Mouse (Mus musculus): ENCODE measurements around the gene Bri3bp. TPM values are rescaled to one million over a fixed set of nuclear protein-coding genes. Genes with fewer than 3 reads are reported as not detected.

Bri3bp gene
- polyA plus RNA-seq, 1 experiment: 21.2 TPM

DNA sequence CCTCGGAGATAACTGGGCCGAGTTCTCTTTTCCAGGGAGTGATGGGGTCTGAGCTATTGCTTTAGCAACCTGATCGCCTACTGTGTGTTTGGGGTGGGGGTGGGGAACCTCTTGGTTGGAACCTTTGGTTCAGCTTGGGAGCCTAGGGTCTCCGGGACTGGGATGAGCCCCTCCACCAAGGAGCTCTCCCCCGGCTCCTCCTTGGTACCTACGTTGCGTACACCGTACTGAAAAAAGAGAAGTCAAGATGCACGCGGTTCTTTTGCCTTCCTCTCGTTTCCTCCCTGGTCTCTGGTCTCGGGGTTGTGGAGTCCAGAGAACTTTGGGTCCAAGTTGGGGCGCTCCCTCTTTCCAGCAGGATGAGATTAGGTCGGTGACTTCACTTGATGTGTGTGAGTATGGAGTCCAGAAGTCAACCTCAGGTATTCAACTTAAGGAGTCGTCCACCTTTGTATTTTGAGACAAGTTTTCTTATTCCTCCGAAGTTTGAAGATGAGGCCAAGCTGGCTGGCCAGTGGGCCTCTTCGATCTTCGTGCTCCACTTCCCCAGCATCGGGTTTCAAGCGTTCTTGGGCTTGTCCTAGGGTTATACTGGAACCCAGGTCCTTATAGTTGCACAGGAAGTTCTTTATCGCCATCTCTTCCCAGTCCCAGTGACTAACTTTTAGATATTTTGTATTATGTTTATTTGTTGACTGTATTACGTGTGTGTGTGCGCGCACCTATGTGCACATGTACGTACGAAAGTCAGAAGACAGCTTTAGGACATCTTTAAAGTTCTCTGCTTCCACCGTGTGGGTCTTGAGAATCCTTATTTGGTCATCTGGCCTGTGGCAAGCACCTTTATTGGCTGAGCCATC is 998 bp downstream of the Bri3bp start:
- WGBS: 21% methylated on average over 27 of the region's 27 CpGs
- DNase-seq (ENCODE audit: low read depth in 1 of 2, low spot score in 2 of 2): peak in 1 of 2 experiments; percentile 34
- H3K4me1 ChIP-seq (ENCODE audit: control insufficient read depth, insufficient read depth, insufficient read length): peaks cover 18% of the 10 kb centered on the region
- TF ChIP-seq POLR2A (IDR thresholded peaks at IDR 0.05; ENCODE audit: low read depth, low read length): no peak
- TF ChIP-seq CTCF (IDR thresholded peaks at IDR 0.05; ENCODE audit: extremely low read depth, insufficient read depth, insufficient read length, insufficient replicate concordance): no peak
- H3K27me3 ChIP-seq (ENCODE audit: control insufficient read depth, insufficient read depth, low read length): no peaks in the 10 kb centered on the region
- H3K36me3 ChIP-seq (ENCODE audit: control insufficient read depth, insufficient read depth, low read length): no peaks in the 10 kb centered on the region
- H3K27ac ChIP-seq (ENCODE audit: insufficient read depth, low read length): peak overlapping the region; percentile 73
- H3K4me3 ChIP-seq (ENCODE audit: extremely low read depth, insufficient read depth, insufficient read length): peak overlapping the region; percentile 91

DNA sequence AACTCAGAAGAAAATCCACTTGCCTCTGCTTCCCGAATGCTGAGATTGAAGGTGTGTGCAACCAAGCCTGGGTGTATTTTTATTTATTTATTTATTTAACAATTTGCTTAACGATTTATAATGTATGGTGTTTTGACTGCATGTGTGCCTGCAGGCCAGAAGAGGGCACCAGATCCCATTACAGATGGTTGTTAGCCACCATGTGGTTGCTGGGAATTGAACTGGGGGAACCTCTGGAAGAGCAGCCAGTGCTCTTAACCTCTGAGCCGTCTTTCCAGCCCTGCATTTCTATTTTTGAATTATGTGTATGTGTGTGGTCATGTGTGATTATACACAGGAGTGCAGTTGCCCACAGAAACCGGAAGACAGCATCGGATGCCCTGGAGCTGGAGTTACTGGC is 2.0 kb downstream of the Bri3bp start:
- H3K27me3 ChIP-seq (ENCODE audit: control insufficient read depth, insufficient read depth, low read length): no peaks in the 10 kb centered on the region
- TF ChIP-seq POLR2A (IDR thresholded peaks at IDR 0.05; ENCODE audit: low read depth, low read length) (no peak), CTCF (IDR thresholded peaks at IDR 0.05; ENCODE audit: extremely low read depth, insufficient read depth, insufficient read length, insufficient replicate concordance) (no peak)
- no peak overlapping the region for H3K27ac ChIP-seq (ENCODE audit: insufficient read depth, low read length)
- no peaks in the 10 kb centered on the region for H3K36me3 ChIP-seq (ENCODE audit: control insufficient read depth, insufficient read depth, low read length)
- peaks cover 18% of the 10 kb centered on the region for H3K4me1 ChIP-seq (ENCODE audit: control insufficient read depth, insufficient read depth, insufficient read length)
- no peak overlapping the region for H3K4me3 ChIP-seq (ENCODE audit: extremely low read depth, insufficient read depth, insufficient read length)
- DNase-seq (ENCODE audit: low read depth in 1 of 2, low spot score in 2 of 2): no peak
- WGBS: 80% methylated on average over 5 of the region's 5 CpGs

DNA sequence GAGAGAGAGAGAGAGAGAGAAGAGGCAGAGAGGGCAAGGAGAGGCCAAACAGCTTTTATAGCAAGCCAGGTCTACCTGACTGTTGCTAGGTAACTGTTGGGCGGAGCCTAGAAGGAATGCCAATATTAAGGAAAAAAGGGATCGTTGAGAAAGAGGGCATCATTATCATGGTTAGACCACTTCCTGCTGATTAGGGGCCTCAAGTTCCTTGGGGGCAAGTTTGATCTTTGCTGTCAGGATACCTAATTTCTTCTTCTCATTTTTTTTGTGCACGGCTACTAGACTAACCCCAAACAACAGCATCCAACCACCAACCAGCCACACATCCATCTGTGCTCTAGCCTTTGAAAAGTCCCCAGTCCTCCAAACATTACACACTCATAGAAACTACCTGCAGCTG is 2.5 kb downstream of the Bri3bp start:
- H3K27ac ChIP-seq (ENCODE audit: insufficient read depth, low read length): no peak overlapping the region
- no peak for DNase-seq (ENCODE audit: low read depth in 1 of 2, low spot score in 2 of 2)
- no peak overlapping the region for H3K4me3 ChIP-seq (ENCODE audit: extremely low read depth, insufficient read depth, insufficient read length)
- H3K36me3 ChIP-seq (ENCODE audit: control insufficient read depth, insufficient read depth, low read length): no peaks in the 10 kb centered on the region
- WGBS: 53% methylated on average over 3 of the region's 3 CpGs
- H3K4me1 ChIP-seq (ENCODE audit: control insufficient read depth, insufficient read depth, insufficient read length): peaks cover 18% of the 10 kb centered on the region
- no peaks in the 10 kb centered on the region for H3K27me3 ChIP-seq (ENCODE audit: control insufficient read depth, insufficient read depth, low read length)
- no peak for TF ChIP-seq POLR2A (IDR thresholded peaks at IDR 0.05; ENCODE audit: low read depth, low read length)
- TF ChIP-seq CTCF (IDR thresholded peaks at IDR 0.05; ENCODE audit: extremely low read depth, insufficient read depth, insufficient read length, insufficient replicate concordance): no peak

DNA sequence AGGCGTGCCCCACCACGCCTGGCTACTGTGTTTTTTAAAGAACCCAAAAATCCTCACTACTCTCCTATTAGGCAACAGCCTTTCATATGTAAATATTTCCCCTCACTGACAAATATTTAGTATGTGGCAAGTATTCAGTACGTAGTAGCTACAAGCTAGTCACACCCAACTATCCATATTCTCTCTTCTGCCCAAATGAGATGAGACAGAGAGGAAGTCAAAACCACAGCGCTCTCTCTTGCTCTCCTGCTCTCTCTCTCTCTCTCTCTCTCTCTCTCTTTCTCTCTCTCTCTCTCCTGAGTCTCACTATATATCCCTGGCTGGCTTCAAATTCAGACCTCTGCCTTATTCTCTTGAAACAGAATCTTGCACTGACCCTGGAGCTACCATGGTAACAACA is 3.2 kb downstream of the Bri3bp start:
- Histone ChIP-seq H3K4me1 (ENCODE audit: control insufficient read depth, insufficient read depth, insufficient read length) (peaks cover 18% of the 10 kb centered on the region), H3K27me3 (ENCODE audit: control insufficient read depth, insufficient read depth, low read length) (no peaks in the 10 kb centered on the region), H3K4me3 (ENCODE audit: extremely low read depth, insufficient read depth, insufficient read length) (no peak overlapping the region), H3K27ac (ENCODE audit: insufficient read depth, low read length) (no peak overlapping the region), H3K36me3 (ENCODE audit: control insufficient read depth, insufficient read depth, low read length) (no peaks in the 10 kb centered on the region)
- no peak for DNase-seq (ENCODE audit: low read depth in 1 of 2, low spot score in 2 of 2)
- 37% methylated on average over 4 of the region's 4 CpGs for WGBS
- TF ChIP-seq CTCF (IDR thresholded peaks at IDR 0.05; ENCODE audit: extremely low read depth, insufficient read depth, insufficient read length, insufficient replicate concordance) (no peak), POLR2A (IDR thresholded peaks at IDR 0.05; ENCODE audit: low read depth, low read length) (no peak)

DNA sequence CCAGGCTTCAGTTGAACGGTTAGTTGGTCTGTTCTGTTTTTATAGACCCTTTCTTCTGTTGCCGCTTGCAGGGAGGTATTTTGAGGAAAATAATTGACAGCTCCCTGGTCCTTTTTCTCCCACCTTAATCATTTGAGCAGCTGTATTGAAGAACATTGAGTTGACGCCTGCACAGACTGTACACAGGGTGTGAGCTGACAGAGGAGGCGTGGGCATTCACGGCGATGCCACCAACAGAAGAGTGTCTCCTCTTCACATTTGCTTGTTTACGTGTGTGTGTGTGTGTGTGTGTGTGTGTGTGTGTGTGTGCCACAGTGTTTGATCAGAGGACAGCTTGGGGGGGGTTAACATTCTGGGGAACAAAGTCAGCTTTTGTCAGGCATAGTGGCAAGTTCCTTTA is 5.0 kb downstream of the Bri3bp start:
- 83% methylated on average over 7 of the region's 7 CpGs for WGBS
- no peak for DNase-seq (ENCODE audit: low read depth in 1 of 2, low spot score in 2 of 2)
- Histone ChIP-seq H3K27ac (ENCODE audit: insufficient read depth, low read length) (no peak overlapping the region), H3K36me3 (ENCODE audit: control insufficient read depth, insufficient read depth, low read length) (no peaks in the 10 kb centered on the region), H3K4me1 (ENCODE audit: control insufficient read depth, insufficient read depth, insufficient read length) (peaks cover 13% of the 10 kb centered on the region), H3K27me3 (ENCODE audit: control insufficient read depth, insufficient read depth, low read length) (no peaks in the 10 kb centered on the region), H3K4me3 (ENCODE audit: extremely low read depth, insufficient read depth, insufficient read length) (no peak overlapping the region)
- TF ChIP-seq POLR2A (IDR thresholded peaks at IDR 0.05; ENCODE audit: low read depth, low read length) (no peak), CTCF (IDR thresholded peaks at IDR 0.05; ENCODE audit: extremely low read depth, insufficient read depth, insufficient read length, insufficient replicate concordance) (no peak)

DNA sequence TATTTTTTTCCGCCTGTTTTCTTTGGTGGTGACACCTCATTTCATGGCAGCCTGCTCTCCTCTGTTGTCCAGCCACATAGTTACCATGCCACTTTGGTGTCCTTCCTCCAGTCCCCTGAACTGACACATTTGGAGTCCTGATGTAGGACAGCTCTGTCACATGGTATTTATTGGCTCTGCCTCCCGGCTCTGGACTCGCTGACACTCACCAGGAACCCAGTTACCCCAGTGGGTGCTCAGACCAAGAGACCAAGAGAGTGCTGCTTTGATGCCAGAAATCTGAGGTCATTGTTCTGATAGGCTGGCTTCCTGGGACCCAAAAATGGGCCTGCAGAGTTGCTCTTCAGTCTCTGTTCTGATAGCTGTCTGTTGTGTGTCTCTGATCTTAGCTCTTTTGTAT is 6.7 kb downstream of the Bri3bp start:
- Histone ChIP-seq H3K4me3 (ENCODE audit: extremely low read depth, insufficient read depth, insufficient read length) (no peak overlapping the region), H3K27me3 (ENCODE audit: control insufficient read depth, insufficient read depth, low read length) (no peaks in the 10 kb centered on the region), H3K36me3 (ENCODE audit: control insufficient read depth, insufficient read depth, low read length) (0 out of 2 replicates have a peak, but pooled peaks cover 3% of the 10 kb centered on the region), H3K4me1 (ENCODE audit: control insufficient read depth, insufficient read depth, insufficient read length) (peaks cover 4% of the 10 kb centered on the region; the same call in 1 of the 2 replicates), H3K27ac (ENCODE audit: insufficient read depth, low read length) (no peak overlapping the region)
- WGBS: 90% methylated on average over 3 of the region's 3 CpGs
- TF ChIP-seq POLR2A (IDR thresholded peaks at IDR 0.05; ENCODE audit: low read depth, low read length): no peak
- TF ChIP-seq CTCF (IDR thresholded peaks at IDR 0.05; ENCODE audit: extremely low read depth, insufficient read depth, insufficient read length, insufficient replicate concordance): no peak
- no peak for DNase-seq (ENCODE audit: low read depth in 1 of 2, low spot score in 2 of 2)

DNA sequence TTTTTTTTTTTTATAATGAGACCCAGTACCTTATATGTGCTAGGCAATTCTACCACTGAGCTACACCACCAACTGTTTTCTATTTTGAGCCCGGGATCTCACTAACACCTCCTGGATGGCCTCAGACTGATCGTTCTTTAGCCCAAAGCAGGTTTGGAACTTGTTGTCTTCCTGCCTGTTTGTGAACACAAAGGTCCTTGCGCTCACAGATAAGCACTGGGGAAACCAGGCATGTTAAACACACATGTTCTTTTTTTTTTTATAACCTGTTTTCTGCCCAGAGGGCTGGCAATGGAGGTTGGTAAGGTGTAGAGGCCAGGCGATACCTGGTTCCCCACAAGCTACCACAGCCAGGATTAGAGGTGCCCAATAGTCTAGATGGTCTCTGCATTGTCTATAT is 7.3 kb downstream of the Bri3bp start:
- H3K27me3 ChIP-seq (ENCODE audit: control insufficient read depth, insufficient read depth, low read length): no peaks in the 10 kb centered on the region
- no peak for TF ChIP-seq CTCF (IDR thresholded peaks at IDR 0.05; ENCODE audit: extremely low read depth, insufficient read depth, insufficient read length, insufficient replicate concordance)
- no peak for TF ChIP-seq POLR2A (IDR thresholded peaks at IDR 0.05; ENCODE audit: low read depth, low read length)
- DNase-seq (ENCODE audit: low read depth in 1 of 2, low spot score in 2 of 2): no peak
- no peak overlapping the region for H3K27ac ChIP-seq (ENCODE audit: insufficient read depth, low read length)
- H3K36me3 ChIP-seq (ENCODE audit: control insufficient read depth, insufficient read depth, low read length): 0 out of 2 replicates have a peak, but pooled peaks cover 4% of the 10 kb centered on the region
- H3K4me3 ChIP-seq (ENCODE audit: extremely low read depth, insufficient read depth, insufficient read length): no peak overlapping the region
- WGBS: 87% methylated on average over 4 of the region's 4 CpGs
- peaks cover 4% of the 10 kb centered on the region; the same call in 1 of the 2 replicates for H3K4me1 ChIP-seq (ENCODE audit: control insufficient read depth, insufficient read depth, insufficient read length)

Measured in spleen, adult 2 months (tissue).